ENCODE assay signal across 18 mouse cellular contexts in genomic region chr13:113854551-113855312, GRCm38 (mm10).
A peak's percentile ranks its signal among the peaks of the same experiment; 100 is the strongest.
DNase-seq lines count a peak whose midpoint lies in the region; ATAC-seq lines count a peak whose summit lies in the region.
"Had no signal": no experiment of that assay in that cellular context is flagged by ENCODE, and none has a peak within 500 bp of the region (broad histone marks: within the 10 kb centered on the region; RNA-seq: fewer than 3 reads in every experiment).

No protein-coding gene starts in this region.

- peak; percentile 89 for DNase-seq in heart, adult 11 months
- DNase-seq in heart, postnatal 36 days = no peak
- no peak for DNase-seq in kidney, postnatal 10 days
- DNase-seq in lung, postnatal 10 days = peak; percentile 28
- DNase-seq in lung, postnatal 25 days (ENCODE audit: low spot score) = no peak
- peak; percentile 8 for DNase-seq in naive thymus-derived CD4-positive, alpha-beta T cell, adult 2 months (ENCODE audit: low read depth)
- DNase-seq: cerebellum, postnatal 25 days; kidney, postnatal 25 days; left cerebral cortex, postnatal 4 days; thymus, postnatal 4 days had no signal

- H3K4me2 ChIP-seq in kidney, embryonic 15.5 days = no peak overlapping the region
- H3K4me2 ChIP-seq in hindbrain, embryonic 16.5 days (ENCODE audit: low read length) = no peak overlapping the region
- H3K4me2 ChIP-seq: midbrain, embryonic 13.5 days had no signal

- ATAC-seq in kidney, embryonic 15.5 days (replicated peaks; ENCODE audit: low FRiP score) = no peak
- ATAC-seq in hindbrain, embryonic 16.5 days = no peak
- ATAC-seq: forebrain, embryonic 16.5 days; inflammation-experienced regulatory T-cells, adult 6 months; midbrain, embryonic 13.5 days; Patski had no signal

- intact Hi-C loops in heart, postnatal 36 days (cut with DNase I) = no loop called here

- H3K27me3 ChIP-seq in kidney, embryonic 15.5 days = no peaks in the 10 kb centered on the region
- H3K27me3 ChIP-seq in hindbrain, embryonic 16.5 days (replicated peaks; ENCODE audit: control insufficient read depth, insufficient read depth, low read length) = no peaks in the 10 kb centered on the region
- H3K27me3 ChIP-seq: midbrain, embryonic 13.5 days; Patski had no signal

- no peaks in the 10 kb centered on the region for H3K9me3 ChIP-seq in kidney, embryonic 15.5 days (replicated peaks)
- H3K9me3 ChIP-seq in hindbrain, embryonic 16.5 days (ENCODE audit: control insufficient read depth, low read length) = no peaks in the 10 kb centered on the region
- H3K9me3 ChIP-seq: hindbrain, embryonic 10.5 days; midbrain, embryonic 13.5 days had no signal

- 59% methylated on average over 13 of the region's 13 CpGs for WGBS in kidney, embryonic 15.5 days
- 75% methylated on average over 13 of the region's 13 CpGs for WGBS in hindbrain, embryonic 16.5 days

- no peak overlapping the region for H3K4me3 ChIP-seq in kidney, embryonic 15.5 days (replicated peaks)
- H3K4me3 ChIP-seq in hindbrain, embryonic 16.5 days (ENCODE audit: low read length) = no peak overlapping the region
- H3K4me3 ChIP-seq: hindbrain, embryonic 10.5 days; midbrain, embryonic 13.5 days had no signal

- no peak overlapping the region for H3K9ac ChIP-seq in kidney, embryonic 15.5 days
- H3K9ac ChIP-seq in hindbrain, embryonic 16.5 days (ENCODE audit: low read depth, low read length) = no peak overlapping the region
- H3K9ac ChIP-seq: midbrain, embryonic 13.5 days had no signal

- H3K36me3 ChIP-seq in kidney, embryonic 15.5 days = peaks cover 4% of the 10 kb centered on the region
- no peaks in the 10 kb centered on the region for H3K36me3 ChIP-seq in hindbrain, embryonic 16.5 days (ENCODE audit: control insufficient read depth, insufficient read depth, low read length)

- H3K27ac ChIP-seq in kidney, embryonic 15.5 days = peak overlapping the region; percentile 54
- H3K27ac ChIP-seq in hindbrain, embryonic 16.5 days (ENCODE audit: low read depth, low read length) = no peak overlapping the region
- H3K27ac ChIP-seq: hindbrain, embryonic 10.5 days; midbrain, embryonic 13.5 days; stomach, postnatal 0 days had no signal

- peaks cover 32% of the 10 kb centered on the region for H3K4me1 ChIP-seq in kidney, embryonic 15.5 days
- H3K4me1 ChIP-seq in hindbrain, embryonic 16.5 days (ENCODE audit: control insufficient read depth, insufficient read depth, low read depth, low read length) = no peaks in the 10 kb centered on the region; the same call in 1 of the 2 replicates

Comparison
In these comparisons a context has a peak if more than half of its experiments do, and no peak if none do; other contexts are left out.
1. DNase-seq: peak in heart, adult 11 months (single experiment), lung, postnatal 10 days (single experiment) and naive thymus-derived CD4-positive, alpha-beta T cell, adult 2 months (single experiment); none in heart, postnatal 36 days (0 of 2), kidney, postnatal 10 days (single experiment) and lung, postnatal 25 days (single experiment).